Mouse (Mus musculus) ES-E14 (cell line): Measurements from ENCODE around the gene Kank1.

ENCODE experiments used
- CHD2 ChIP-seq: IDR thresholded peaks from 2 replicates; pipeline ENCODE4 v1.6.1; 2014; ENCODE audit warnings: mild to moderate bottlenecking, low read depth, low read length, inconsistent platforms
- HCFC1 ChIP-seq: IDR thresholded peaks from 2 replicates; pipeline ENCODE4 v1.6.1; 2012; ENCODE audit warnings: low read length, inconsistent platforms, borderline replicate concordance; ENCODE audit not compliant: insufficient read depth
- MAFK ChIP-seq: IDR thresholded peaks from 2 replicates; pipeline ENCODE4 v1.6.1; 2014; ENCODE audit warnings: mild to moderate bottlenecking, low read depth, low read length, inconsistent platforms; ENCODE audit not compliant: insufficient read depth
- ZC3H11A ChIP-seq: IDR thresholded peaks from 2 replicates; pipeline ENCODE4 v1.6.1; 2012; ENCODE audit warnings: low read depth, mild to moderate bottlenecking, inconsistent platforms, low read length, borderline replicate concordance
- ZNF384 ChIP-seq: IDR thresholded peaks from 2 replicates; pipeline ENCODE4 v1.6.1; 2012; ENCODE audit warnings: low read depth, low read length, inconsistent platforms

- TF ChIP-seq ZC3H11A = no peak
- no peak for TF ChIP-seq MAFK
- TF ChIP-seq HCFC1 = no peak
- TF ChIP-seq ZNF384 = no peak
- no peak for TF ChIP-seq CHD2
Observed at GRCm38 (mm10) chr19:25336731-25337130, 100.0 kb downstream of the Kank1 start.
